Mouse (Mus musculus) common myeloid progenitor, adult 5-6 weeks (primary cell): ENCODE measurements around the gene Mthfs. TPM values are rescaled to one million over a fixed set of nuclear protein-coding genes. Genes with fewer than 3 reads are reported as not detected.
"Not testable (repeated sequence)": the region's sequence is repeated elsewhere in the genome, so short reads cannot be mapped to it uniquely, and the experiment has no call there.

Experiments
- ATAC-seq: replicated peaks from 2 replicates; pipeline ENCODE4 v1.8.0; 2016; ENCODE audit warnings: low read depth, mild to moderate bottlenecking, moderate TSS enrichment, inconsistent platforms; ENCODE audit not compliant: poor library complexity, severe bottlenecking
- total RNA-seq: library from RNA; stranded (forward); fragments of 200-1000, 187-1606 nt; gene quantifications from 2 replicates; pipeline ENCODE4 v1.2.3, GENCODE M21; 2017

Mthfs gene
- 7.7 and 37.3 TPM in 2 replicates for total RNA-seq

- peak; percentile 59 for ATAC-seq
These were observed at the start of gene Mthfs for GRCm38 (mm10) chr9:89210353-89211064. Gene Mthfs, plus strand, starts transcription at chr9:89210676.

- not testable (repeated sequence) for ATAC-seq
These were observed 37.9 kb upstream of the Mthfs start for GRCm38 (mm10) chr9:89172539-89172938.

GRCm38 (mm10) chr9:89178833-89179232 lies 31.6 kb upstream of the Mthfs start:
- ATAC-seq: peak; percentile 93

GRCm38 (mm10) chr9:89179469-89179868 lies 31.0 kb upstream of the Mthfs start:
- ATAC-seq: not testable (repeated sequence)

GRCm38 (mm10) chr9:89187006-89187405 lies 23.5 kb upstream of the Mthfs start:
- ATAC-seq: not testable (repeated sequence)

GRCm38 (mm10) chr9:89195483-89195882 lies 15.0 kb upstream of the Mthfs start:
- ATAC-seq: peak; percentile 77

GRCm38 (mm10) chr9:89197509-89197908 lies 13.0 kb upstream of the Mthfs start:
- ATAC-seq: peak; percentile 13; the same call in 1 of the 2 replicates

- ATAC-seq: peak; percentile 24; the same call in 1 of the 2 replicates
These were observed 12.1 kb upstream of the Mthfs start for GRCm38 (mm10) chr9:89198349-89198748.

- peak; percentile 62 for ATAC-seq
These were observed 11.5 kb upstream of the Mthfs start, which contains the start of the genes Bcl2a1b and Gm29094 for GRCm38 (mm10) chr9:89198969-89199416. Gene Bcl2a1b, plus strand, starts transcription at chr9:89199209. Gene Gm29094, plus strand, starts transcription at chr9:89199379.

GRCm38 (mm10) chr9:89202256-89202655 lies 8.2 kb upstream of the Mthfs start:
- ATAC-seq: not testable (repeated sequence)

GRCm38 (mm10) chr9:89208939-89209338 lies 1.5 kb upstream of the Mthfs start:
- ATAC-seq: not testable (repeated sequence)

- ATAC-seq: peak; percentile 90
These were observed 786 bp downstream of the Mthfs start for GRCm38 (mm10) chr9:89211065-89211858.

- ATAC-seq: peak; percentile 48
These were observed 2.0 kb downstream of the Mthfs start for GRCm38 (mm10) chr9:89212428-89212827.

GRCm38 (mm10) chr9:89218174-89218573 lies 7.7 kb downstream of the Mthfs start:
- not testable (repeated sequence) for ATAC-seq

GRCm38 (mm10) chr9:89219668-89220067 lies 9.2 kb downstream of the Mthfs start:
- not testable (repeated sequence) for ATAC-seq

- ATAC-seq: peak; percentile 32; the same call in 1 of the 2 replicates
These were observed 10.3 kb downstream of the Mthfs start for GRCm38 (mm10) chr9:89220704-89221287.

GRCm38 (mm10) chr9:89226071-89226470 lies 15.6 kb downstream of the Mthfs start:
- ATAC-seq: no peak

GRCm38 (mm10) chr9:89228122-89228521 lies 17.6 kb downstream of the Mthfs start:
- 0 out of 2 replicates have a peak, but pooled peaks have one; percentile 15 for ATAC-seq

GRCm38 (mm10) chr9:89230897-89231497 lies 20.5 kb downstream of the Mthfs start:
- peak; percentile 74; the same call in 1 of the 2 replicates for ATAC-seq

- not testable (repeated sequence) for ATAC-seq
These were observed 26.7 kb downstream of the Mthfs start for GRCm38 (mm10) chr9:89237131-89237530.
